Mouse (Mus musculus) C2C12 (cell line): ENCODE data around the gene Frmd5.

Experiments used
- CEBPB ChIP-seq: IDR thresholded peaks from one replicate; pipeline ENCODE4 v1.6.1; 2011; ENCODE audit warnings: low read depth, mild to moderate bottlenecking, control low read depth, moderate library complexity
- CTCF ChIP-seq: IDR thresholded peaks from one replicate; pipeline ENCODE4 v1.5.1; 2011; ENCODE audit not compliant: control insufficient read depth, insufficient read depth, insufficient read length
- MAX ChIP-seq: IDR thresholded peaks from one replicate; pipeline ENCODE4 v1.6.1; 2011; ENCODE audit warnings: mild to moderate bottlenecking, control low read depth
- MYOG ChIP-seq: IDR thresholded peaks from one replicate; pipeline ENCODE4 v1.6.1; 2011; ENCODE audit not compliant: control insufficient read depth, insufficient read length; ENCODE audit errors: extremely low read depth
- USF1 ChIP-seq: IDR thresholded peaks from one replicate; pipeline ENCODE4 v1.6.1; 2011; ENCODE audit warnings: low read depth, mild to moderate bottlenecking, control low read depth, moderate library complexity

DNA sequence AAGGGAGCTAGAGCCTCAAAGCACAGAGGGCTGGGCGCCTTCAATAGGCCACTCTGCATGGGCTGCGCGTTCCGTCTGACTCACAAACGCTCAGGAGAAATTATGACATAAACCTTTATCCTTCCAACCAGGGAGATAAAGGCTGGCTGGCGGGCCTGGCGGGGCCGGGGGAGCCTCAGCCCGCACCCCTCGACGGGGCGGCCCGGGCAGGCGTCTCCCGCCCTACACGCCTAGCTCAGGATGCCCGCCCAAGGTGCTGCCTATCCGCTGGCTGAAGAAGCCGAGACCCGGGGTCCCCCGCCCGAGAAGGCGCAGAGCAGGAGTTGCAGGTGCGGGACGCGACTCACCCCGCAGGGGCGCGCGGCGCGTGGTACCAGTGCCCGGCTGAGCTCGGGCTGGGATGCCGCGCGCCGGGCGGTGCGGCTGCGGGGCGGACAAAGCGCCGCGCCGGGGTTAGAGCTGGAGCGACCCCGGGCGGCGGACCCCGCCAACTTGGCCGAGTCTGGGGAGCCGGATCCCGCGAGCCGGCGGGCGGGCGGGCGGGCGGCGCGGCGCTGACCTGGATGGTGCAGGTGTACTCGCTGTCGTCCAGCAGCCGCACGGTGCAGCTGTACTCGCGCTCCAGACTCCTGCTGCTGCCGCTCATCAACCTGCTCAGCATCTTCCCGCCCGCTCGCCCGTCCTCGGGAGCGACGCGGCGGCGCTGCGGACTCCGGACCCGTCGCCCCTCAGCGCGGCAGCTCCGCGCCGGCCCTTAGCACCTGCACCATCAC is 530 bp downstream of the Frmd5 start:
- TF ChIP-seq CTCF (no peak), USF1 (no peak), MAX (no peak), CEBPB (no peak), MYOG (no peak)
